Mouse (Mus musculus): ENCODE measurements at regions not wholly inside any gene's neighbourhood (a gene's known extent, or its start where the extent isn't known, plus 50 kb on each side); places are given as distances from the start of the nearest gene placed in this dataset.

GRCm38 (mm10) chr19:26509240-26509639 lies 95.6 kb upstream of the Smarca2 start:
- Histone ChIP-seq H3K4me3 (replicated peaks; ENCODE audit: extremely low read depth, low read depth, low read length) (no peak overlapping the region), H3K4me1 (ENCODE audit: control insufficient read depth, insufficient read depth, low read length) (no peaks in the 10 kb centered on the region)
- no peak for DNase-seq
- WGBS = 64% methylated on average over 2 of the region's 2 CpGs
- no peak for TF ChIP-seq POLR2A (IDR thresholded peaks at IDR 0.05; ENCODE audit: borderline replicate concordance, extremely low read depth, low read depth, low read length)
- TF ChIP-seq CTCF (IDR thresholded peaks at IDR 0.05; ENCODE audit: insufficient read depth, low read length) = no peak

- no peak for DNase-seq
- H3K4me3 ChIP-seq (replicated peaks; ENCODE audit: extremely low read depth, low read depth, low read length) = no peak overlapping the region
- WGBS = 81% methylated on average over 12 of the region's 12 CpGs
- H3K4me1 ChIP-seq (ENCODE audit: control insufficient read depth, insufficient read depth, low read length) = no peaks in the 10 kb centered on the region
- TF ChIP-seq POLR2A (IDR thresholded peaks at IDR 0.05; ENCODE audit: borderline replicate concordance, extremely low read depth, low read depth, low read length) (no peak), CTCF (IDR thresholded peaks at IDR 0.05; ENCODE audit: insufficient read depth, low read length) (no peak)
Measured at GRCm38 (mm10) chr19:26510185-26510584, 94.7 kb upstream of the Smarca2 start.

DNA sequence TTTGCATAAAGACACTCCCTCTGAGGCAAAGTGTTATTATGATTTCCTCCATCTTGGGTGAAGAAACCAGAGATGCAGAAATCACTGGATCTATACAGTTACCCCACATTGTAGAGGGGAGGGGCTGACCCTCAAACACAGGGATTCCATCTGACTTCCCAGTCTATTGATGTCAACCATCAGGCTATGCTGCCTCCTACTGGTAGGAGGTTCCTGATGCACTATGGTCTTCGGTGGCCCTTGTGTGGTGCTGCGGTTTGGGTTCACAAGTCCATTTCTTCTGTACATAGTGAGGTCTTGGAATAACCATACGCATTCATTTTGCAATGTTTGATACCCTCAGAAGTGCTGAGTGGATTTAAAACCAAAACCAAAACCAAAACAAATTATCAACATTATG lies 94.0 kb upstream of the Smarca2 start:
- DNase-seq = no peak
- no peak for TF ChIP-seq POLR2A (IDR thresholded peaks at IDR 0.05; ENCODE audit: borderline replicate concordance, extremely low read depth, low read depth, low read length)
- peak; percentile 42 for TF ChIP-seq CTCF (IDR thresholded peaks at IDR 0.05; ENCODE audit: insufficient read depth, low read length)
- no peak overlapping the region for H3K4me3 ChIP-seq (replicated peaks; ENCODE audit: extremely low read depth, low read depth, low read length)
- no peaks in the 10 kb centered on the region for H3K4me1 ChIP-seq (ENCODE audit: control insufficient read depth, insufficient read depth, low read length)
- 94% methylated on average over 3 of the region's 3 CpGs for WGBS

GRCm38 (mm10) chr19:26511756-26512155 lies 93.1 kb upstream of the Smarca2 start:
- 69% methylated on average over 6 of the region's 6 CpGs for whole genome bisulfite sequencing

DNA sequence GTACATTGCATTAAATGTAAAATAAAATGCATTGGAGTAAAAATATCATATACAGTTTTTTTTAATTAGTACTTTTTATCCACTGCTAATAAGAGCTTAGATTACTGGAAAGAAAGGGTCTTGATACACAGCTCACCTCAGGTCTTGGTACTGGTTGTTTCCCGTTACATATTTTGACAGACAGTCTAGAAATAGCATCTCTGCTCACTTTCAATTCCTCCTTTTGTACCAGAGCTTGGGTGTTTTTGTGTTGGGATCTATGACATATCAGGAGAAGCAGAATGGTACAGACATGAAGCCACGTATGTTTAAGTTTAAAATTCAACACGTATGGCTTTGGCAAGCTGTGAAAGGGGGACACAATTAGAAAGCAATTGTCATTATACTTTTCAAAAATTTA lies 80.3 kb upstream of the Smarca2 start:
- no peak for DNase-seq
- no peak overlapping the region for H3K4me3 ChIP-seq (replicated peaks; ENCODE audit: extremely low read depth, low read depth, low read length)
- TF ChIP-seq CTCF (IDR thresholded peaks at IDR 0.05; ENCODE audit: insufficient read depth, low read length) (no peak), POLR2A (IDR thresholded peaks at IDR 0.05; ENCODE audit: borderline replicate concordance, extremely low read depth, low read depth, low read length) (no peak)
- H3K4me1 ChIP-seq (ENCODE audit: control insufficient read depth, insufficient read depth, low read length) = no peaks in the 10 kb centered on the region
- WGBS = 81% methylated on average over 3 of the region's 3 CpGs

More at GRCm38 (mm10) chr19:26511756-26512155, 93.1 kb upstream of the Smarca2 start:
- no peaks in the 10 kb centered on the region for H3K4me1 ChIP-seq (ENCODE audit: control insufficient read depth, insufficient read depth, low read length)
- TF ChIP-seq POLR2A (IDR thresholded peaks at IDR 0.05; ENCODE audit: borderline replicate concordance, extremely low read depth, low read depth, low read length) (no peak), CTCF (IDR thresholded peaks at IDR 0.05; ENCODE audit: insufficient read depth, low read length) (no peak)
- no peak overlapping the region for H3K4me3 ChIP-seq (replicated peaks; ENCODE audit: extremely low read depth, low read depth, low read length)
- no peak for DNase-seq

DNA sequence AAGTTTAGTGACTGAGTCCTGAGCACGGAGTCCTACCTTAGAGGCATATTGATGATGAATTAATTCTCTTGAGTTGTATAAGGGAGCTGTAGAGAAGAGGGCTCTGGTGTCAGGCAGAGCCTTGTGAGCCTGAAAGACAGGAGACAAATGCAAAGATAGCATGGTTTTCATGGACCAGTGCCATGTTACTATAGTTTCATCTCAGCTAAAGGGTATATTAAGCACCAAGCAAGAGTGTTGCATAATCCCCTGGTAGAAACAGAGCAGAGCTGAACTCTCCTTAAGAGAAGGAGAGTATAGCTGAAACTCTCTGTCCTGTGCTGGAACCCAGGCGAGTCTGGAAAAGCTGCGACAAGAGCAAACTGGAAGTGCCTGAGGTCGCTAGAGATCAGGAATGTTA lies 73.5 kb upstream of the Smarca2 start:
- no peak overlapping the region for H3K4me3 ChIP-seq (replicated peaks; ENCODE audit: extremely low read depth, low read depth, low read length)
- H3K4me1 ChIP-seq (ENCODE audit: control insufficient read depth, insufficient read depth, low read length) = no peaks in the 10 kb centered on the region
- 72% methylated on average over 4 of the region's 4 CpGs for WGBS
- TF ChIP-seq CTCF (IDR thresholded peaks at IDR 0.05; ENCODE audit: insufficient read depth, low read length) (no peak), POLR2A (IDR thresholded peaks at IDR 0.05; ENCODE audit: borderline replicate concordance, extremely low read depth, low read depth, low read length) (no peak)
- no peak for DNase-seq

- H3K4me1 ChIP-seq (ENCODE audit: control insufficient read depth, insufficient read depth, low read length) = no peaks in the 10 kb centered on the region
- no peak for TF ChIP-seq CTCF (IDR thresholded peaks at IDR 0.05; ENCODE audit: insufficient read depth, low read length)
- H3K4me3 ChIP-seq (replicated peaks; ENCODE audit: extremely low read depth, low read depth, low read length) = no peak overlapping the region
- no peak for DNase-seq
- 33% methylated on average over 6 of the region's 6 CpGs for WGBS
Measured at GRCm38 (mm10) chr19:26532509-26532908, 72.3 kb upstream of the Smarca2 start.

DNA sequence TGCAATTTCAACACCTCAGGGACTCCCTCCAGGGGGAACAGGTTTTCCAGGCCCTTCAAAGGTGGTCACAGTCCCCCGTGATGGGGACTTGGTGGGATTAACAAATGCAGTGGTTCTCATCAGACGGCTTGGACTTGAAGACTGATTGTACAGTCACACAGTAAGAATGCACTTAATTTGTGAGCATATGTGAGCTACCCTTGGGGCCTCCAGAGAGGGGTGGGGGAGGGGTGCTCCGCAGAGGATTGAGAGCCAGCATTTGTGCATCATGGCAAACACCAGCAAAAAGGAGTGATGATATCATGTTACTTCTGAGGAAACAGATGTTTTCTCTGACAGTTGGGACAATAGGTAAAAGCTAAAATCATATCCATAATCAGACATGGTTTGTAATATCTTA lies 59.2 kb upstream of the Smarca2 start:
- WGBS = 48% methylated on average over 3 of the region's 3 CpGs
- TF ChIP-seq POLR2A (IDR thresholded peaks at IDR 0.05; ENCODE audit: borderline replicate concordance, extremely low read depth, low read depth, low read length) (no peak), CTCF (IDR thresholded peaks at IDR 0.05; ENCODE audit: insufficient read depth, low read length) (no peak)
- no peaks in the 10 kb centered on the region for H3K4me1 ChIP-seq (ENCODE audit: control insufficient read depth, insufficient read depth, low read length)

GRCm38 (mm10) chr19:26547522-26547921 lies 57.3 kb upstream of the Smarca2 start:
- WGBS = 85% methylated on average over 6 of the region's 6 CpGs
- Histone ChIP-seq H3K4me3 (replicated peaks; ENCODE audit: extremely low read depth, low read depth, low read length) (no peak overlapping the region), H3K4me1 (ENCODE audit: control insufficient read depth, insufficient read depth, low read length) (no peaks in the 10 kb centered on the region)
- TF ChIP-seq POLR2A (IDR thresholded peaks at IDR 0.05; ENCODE audit: borderline replicate concordance, extremely low read depth, low read depth, low read length) (no peak), CTCF (IDR thresholded peaks at IDR 0.05; ENCODE audit: insufficient read depth, low read length) (no peak)
- no peak for DNase-seq

More for the DNA sequence above, 59.2 kb upstream of the Smarca2 start:
- no peak overlapping the region for H3K4me3 ChIP-seq (replicated peaks; ENCODE audit: extremely low read depth, low read depth, low read length)
- DNase-seq = no peak

GRCm38 (mm10) chr19:26548562-26549270 lies 56.1 kb upstream of the Smarca2 start:
- no peak for DNase-seq
- 80% methylated on average over 14 of the region's 14 CpGs for WGBS
- Histone ChIP-seq H3K4me1 (ENCODE audit: control insufficient read depth, insufficient read depth, low read length) (no peaks in the 10 kb centered on the region), H3K4me3 (replicated peaks; ENCODE audit: extremely low read depth, low read depth, low read length) (no peak overlapping the region)
- TF ChIP-seq CTCF (IDR thresholded peaks at IDR 0.05; ENCODE audit: insufficient read depth, low read length) = no peak
- TF ChIP-seq POLR2A (IDR thresholded peaks at IDR 0.05; ENCODE audit: borderline replicate concordance, extremely low read depth, low read depth, low read length) = no peak

Measured in lung, adult 2 months (tissue).